Mouse (Mus musculus): ENCODE results near the gene Glrp1. TPM values are rescaled to one million over a fixed set of nuclear protein-coding genes. Genes with fewer than 3 reads are reported as not detected.
A peak's percentile ranks its signal among the peaks of the same experiment; 100 is the strongest.

Gene Glrp1
- polyA plus RNA-seq, 1 experiment = 0.38 TPM

DNA sequence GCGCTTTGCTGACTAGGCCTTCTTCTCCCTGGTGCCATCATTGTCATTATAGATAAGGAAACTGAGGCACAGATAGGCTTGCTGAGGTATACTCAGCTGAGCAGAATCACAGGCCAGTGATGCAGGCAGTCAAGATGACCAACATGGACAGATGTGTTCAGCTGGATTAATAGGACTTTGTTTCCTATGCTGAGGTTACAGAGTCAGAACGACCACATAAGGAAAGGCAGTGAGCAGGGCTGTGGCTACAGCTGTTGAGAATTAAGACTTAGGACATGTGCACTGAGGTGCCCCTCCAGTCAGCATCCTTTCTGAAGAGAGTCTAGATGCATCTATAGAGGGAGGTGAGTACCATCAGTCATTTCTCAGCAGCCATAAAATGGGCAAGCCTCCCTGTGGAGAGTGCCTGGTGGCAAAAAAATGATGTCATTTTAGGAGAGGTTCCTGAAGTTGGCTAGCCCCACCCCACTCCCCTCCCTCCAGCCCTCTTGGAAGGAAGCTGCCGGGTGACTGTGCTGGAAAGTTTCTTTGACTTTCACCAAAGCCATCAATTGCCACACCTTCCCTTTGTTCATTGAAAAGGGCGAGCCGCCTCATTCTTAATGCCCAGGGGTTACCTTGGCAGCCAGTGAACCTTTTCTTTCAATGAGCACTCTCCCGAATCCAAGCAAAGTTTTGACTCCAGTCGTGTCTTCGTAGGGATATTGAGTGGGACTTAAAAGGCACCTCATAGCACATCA, 43.4 kb downstream of the Glrp1 start:
- no peak overlapping the region for H3K4me3 ChIP-seq (ENCODE audit: insufficient read depth, low read length)
- H3K27ac ChIP-seq (ENCODE audit: insufficient read depth, low read depth, low read length) = no peak overlapping the region
- no peaks in the 10 kb centered on the region for H3K4me1 ChIP-seq (ENCODE audit: control insufficient read depth, insufficient read depth, low read length)
- TF ChIP-seq CTCF (IDR thresholded peaks at IDR 0.05; ENCODE audit: low read depth, low read length) = no peak
- TF ChIP-seq POLR2A (IDR thresholded peaks at IDR 0.05; ENCODE audit: borderline replicate concordance, low read depth, low read length) = no peak

DNA sequence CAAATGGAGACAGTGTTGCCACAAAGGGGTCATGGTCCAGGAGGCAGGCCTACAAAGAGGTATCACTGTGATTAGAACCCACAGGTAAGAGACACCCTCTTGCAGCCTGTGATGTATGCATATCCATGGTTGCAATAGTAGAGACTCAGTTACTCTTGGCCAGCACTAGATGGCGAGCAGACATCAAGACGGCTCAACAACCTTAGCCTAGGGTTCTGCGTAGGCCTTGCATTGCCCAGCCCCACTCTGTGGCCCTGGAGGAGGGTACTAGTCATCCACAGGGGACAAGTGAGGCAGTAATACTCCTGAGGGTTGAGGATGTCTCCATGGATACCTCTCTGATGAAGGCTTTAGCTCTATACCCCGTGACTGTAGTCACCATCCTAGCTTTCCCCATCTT, 44.1 kb downstream of the Glrp1 start:
- H3K27ac ChIP-seq (ENCODE audit: insufficient read depth, low read depth, low read length) = no peak overlapping the region
- no peak overlapping the region for H3K4me3 ChIP-seq (ENCODE audit: insufficient read depth, low read length)
- TF ChIP-seq POLR2A (IDR thresholded peaks at IDR 0.05; ENCODE audit: borderline replicate concordance, low read depth, low read length) (no peak), CTCF (IDR thresholded peaks at IDR 0.05; ENCODE audit: low read depth, low read length) (no peak)
- H3K4me1 ChIP-seq (ENCODE audit: control insufficient read depth, insufficient read depth, low read length) = no peaks in the 10 kb centered on the region

DNA sequence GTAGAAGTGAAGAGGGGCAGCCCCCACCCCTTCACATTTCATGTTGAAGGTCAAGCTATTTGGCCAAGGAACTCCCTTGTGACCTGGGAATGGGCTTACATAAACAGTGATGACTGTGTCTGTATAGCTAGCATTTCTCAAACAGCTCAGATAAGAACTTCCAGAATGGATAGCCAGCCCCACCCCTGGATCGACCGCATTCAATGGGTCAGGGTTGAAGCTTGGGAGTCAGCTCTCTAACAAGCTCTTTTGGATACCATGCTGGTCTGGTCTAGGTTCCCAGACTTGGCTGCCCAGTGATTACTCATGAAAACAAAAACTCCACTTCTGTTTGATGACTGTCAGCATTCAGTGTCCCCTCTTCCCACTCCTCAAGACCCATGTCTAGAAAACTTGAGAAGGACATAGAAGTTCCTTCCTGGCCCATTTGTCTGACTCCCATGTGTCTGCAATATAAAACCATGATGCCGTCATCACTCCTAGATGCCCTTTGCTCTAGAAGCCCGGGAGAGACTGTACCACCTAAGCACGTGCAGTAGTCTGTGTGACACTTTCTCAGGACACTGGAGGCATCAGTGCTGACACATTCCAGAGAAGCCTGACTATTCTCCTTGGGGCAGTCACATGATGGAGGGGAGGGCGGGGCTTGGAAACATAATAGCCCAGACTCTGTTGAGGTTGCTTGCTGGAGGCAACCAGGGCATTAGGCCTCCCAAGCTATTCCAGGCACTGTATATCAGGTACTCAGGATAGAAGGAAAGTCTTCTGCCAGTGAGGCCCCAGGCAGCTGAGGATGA, 45.6 kb downstream of the Glrp1 start:
- H3K4me3 ChIP-seq (ENCODE audit: insufficient read depth, low read length) = no peak overlapping the region
- H3K27ac ChIP-seq (ENCODE audit: insufficient read depth, low read depth, low read length) = no peak overlapping the region
- H3K4me1 ChIP-seq (ENCODE audit: control insufficient read depth, insufficient read depth, low read length) = no peaks in the 10 kb centered on the region
- TF ChIP-seq POLR2A (IDR thresholded peaks at IDR 0.05; ENCODE audit: borderline replicate concordance, low read depth, low read length) (no peak), CTCF (IDR thresholded peaks at IDR 0.05; ENCODE audit: low read depth, low read length) (no peak)

DNA sequence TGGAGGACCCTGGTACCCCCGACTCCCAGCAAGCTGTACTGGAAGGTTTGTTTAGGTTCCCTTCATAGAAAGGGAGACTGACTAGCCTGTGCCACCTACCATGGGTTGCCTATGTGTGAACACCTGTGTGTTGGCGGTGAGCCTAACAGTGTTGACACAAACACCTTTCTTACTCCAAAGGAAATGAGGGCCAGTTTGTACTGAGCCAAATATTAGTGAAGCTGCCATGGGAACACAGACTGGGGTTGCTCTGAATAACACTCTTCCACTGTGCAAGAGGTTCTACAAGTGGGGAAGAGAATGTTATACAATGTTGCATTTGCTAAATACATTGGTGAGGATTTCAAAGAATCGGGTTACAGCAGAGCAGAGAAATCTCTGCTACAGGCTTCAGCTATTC, 46.6 kb downstream of the Glrp1 start:
- Histone ChIP-seq H3K27ac (ENCODE audit: insufficient read depth, low read depth, low read length) (no peak overlapping the region), H3K4me3 (ENCODE audit: insufficient read depth, low read length) (no peak overlapping the region), H3K4me1 (ENCODE audit: control insufficient read depth, insufficient read depth, low read length) (no peaks in the 10 kb centered on the region)
- no peak for TF ChIP-seq CTCF (IDR thresholded peaks at IDR 0.05; ENCODE audit: low read depth, low read length)

DNA sequence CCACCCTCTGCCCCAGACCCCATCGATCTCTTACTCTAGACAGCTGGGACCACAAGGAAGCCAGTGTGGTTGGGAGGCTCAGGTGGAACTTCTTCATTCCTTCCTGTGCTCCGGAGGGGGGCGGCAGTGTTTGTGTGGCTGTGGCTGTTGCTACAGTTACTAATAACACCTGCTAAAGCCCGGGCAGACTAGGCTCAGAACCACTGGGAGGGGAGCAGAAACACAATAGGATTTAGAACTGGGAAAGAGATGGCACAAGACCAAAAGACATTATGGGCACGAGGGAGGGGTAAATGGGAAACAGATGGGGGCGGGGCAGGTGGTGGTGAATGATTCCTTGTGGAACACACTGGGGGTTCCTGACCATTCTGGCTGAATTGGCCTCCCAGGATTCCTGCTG, 47.4 kb downstream of the Glrp1 start:
- TF ChIP-seq POLR2A (IDR thresholded peaks at IDR 0.05; ENCODE audit: borderline replicate concordance, low read depth, low read length) = no peak
- TF ChIP-seq CTCF (IDR thresholded peaks at IDR 0.05; ENCODE audit: low read depth, low read length) = no peak
- H3K4me1 ChIP-seq (ENCODE audit: control insufficient read depth, insufficient read depth, low read length) = no peaks in the 10 kb centered on the region
- H3K27ac ChIP-seq (ENCODE audit: insufficient read depth, low read depth, low read length) = no peak overlapping the region
- H3K4me3 ChIP-seq (ENCODE audit: insufficient read depth, low read length) = no peak overlapping the region

DNA sequence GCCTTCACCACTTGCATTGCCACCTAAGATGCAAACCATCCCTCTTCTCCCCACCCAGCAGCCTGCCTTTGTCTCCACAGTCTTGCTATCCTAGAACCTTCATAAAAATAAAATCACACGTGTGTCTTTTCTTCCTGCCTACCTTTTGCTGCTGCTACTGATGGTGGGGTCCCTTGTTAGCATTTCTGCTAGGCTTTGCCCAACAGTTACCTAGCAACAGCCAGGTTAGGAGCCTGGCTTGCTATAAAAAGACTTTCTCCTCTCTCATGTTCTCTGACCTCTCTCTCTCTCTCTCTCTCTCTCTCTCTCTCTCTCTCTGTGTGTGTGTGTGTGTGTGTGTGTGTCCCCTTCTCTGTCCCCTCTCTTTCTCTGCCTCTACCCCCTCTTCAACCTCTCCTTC, 48.8 kb downstream of the Glrp1 start:
- no peak overlapping the region for H3K27ac ChIP-seq (ENCODE audit: insufficient read depth, low read depth, low read length)
- H3K4me3 ChIP-seq (ENCODE audit: insufficient read depth, low read length) = no peak overlapping the region
- TF ChIP-seq POLR2A (IDR thresholded peaks at IDR 0.05; ENCODE audit: borderline replicate concordance, low read depth, low read length) (no peak), CTCF (IDR thresholded peaks at IDR 0.05; ENCODE audit: low read depth, low read length) (no peak)
- no peaks in the 10 kb centered on the region for H3K4me1 ChIP-seq (ENCODE audit: control insufficient read depth, insufficient read depth, low read length)

DNA sequence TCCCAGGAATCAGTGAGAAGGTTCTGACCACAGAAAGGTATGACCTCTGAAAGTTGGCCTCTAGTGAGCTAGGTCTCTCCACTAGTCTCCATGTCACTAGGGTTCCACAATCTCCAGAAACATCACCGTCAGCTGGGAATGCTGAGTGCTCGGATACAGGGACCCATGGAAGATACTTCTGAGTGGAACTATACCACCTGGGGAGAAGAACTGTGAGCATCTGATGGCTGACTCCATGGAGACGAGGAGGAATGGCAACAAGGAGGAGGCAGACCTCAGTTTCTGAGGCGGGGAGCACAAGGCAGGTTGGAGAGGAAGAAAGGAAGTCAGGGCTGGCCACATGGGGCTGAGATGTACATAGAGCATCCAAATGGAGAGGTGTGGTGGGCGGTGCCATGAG, 50.2 kb downstream of the Glrp1 start:
- Histone ChIP-seq H3K4me3 (ENCODE audit: insufficient read depth, low read length) (no peak overlapping the region), H3K4me1 (ENCODE audit: control insufficient read depth, insufficient read depth, low read length) (no peaks in the 10 kb centered on the region), H3K27ac (ENCODE audit: insufficient read depth, low read depth, low read length) (no peak overlapping the region)
- TF ChIP-seq CTCF (IDR thresholded peaks at IDR 0.05; ENCODE audit: low read depth, low read length) (no peak), POLR2A (IDR thresholded peaks at IDR 0.05; ENCODE audit: borderline replicate concordance, low read depth, low read length) (no peak)

DNA sequence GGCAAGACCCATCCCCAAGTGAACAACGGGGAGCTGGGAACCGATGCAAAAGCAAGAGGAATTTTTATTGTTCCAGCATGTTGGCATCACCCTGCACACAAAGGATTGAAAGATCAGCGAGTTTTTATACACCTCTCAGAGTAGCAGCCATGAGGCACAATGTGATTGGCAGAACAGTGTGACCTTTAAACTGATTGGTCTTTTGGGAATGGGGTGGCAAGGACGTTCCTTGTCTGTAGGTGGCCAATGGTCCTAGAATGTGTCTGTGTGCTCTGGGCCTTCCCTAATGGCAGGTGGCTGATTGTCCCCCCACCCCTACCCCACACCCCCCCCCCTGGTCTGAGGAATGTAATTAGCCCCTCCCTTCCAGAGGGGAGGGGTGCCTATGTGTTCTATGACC, 50.7 kb downstream of the Glrp1 start:
- H3K4me1 ChIP-seq (ENCODE audit: control insufficient read depth, insufficient read depth, low read length) = no peaks in the 10 kb centered on the region
- no peak overlapping the region for H3K4me3 ChIP-seq (ENCODE audit: insufficient read depth, low read length)
- TF ChIP-seq POLR2A (IDR thresholded peaks at IDR 0.05; ENCODE audit: borderline replicate concordance, low read depth, low read length) = no peak
- no peak for TF ChIP-seq CTCF (IDR thresholded peaks at IDR 0.05; ENCODE audit: low read depth, low read length)
- no peak overlapping the region for H3K27ac ChIP-seq (ENCODE audit: insufficient read depth, low read depth, low read length)

DNA sequence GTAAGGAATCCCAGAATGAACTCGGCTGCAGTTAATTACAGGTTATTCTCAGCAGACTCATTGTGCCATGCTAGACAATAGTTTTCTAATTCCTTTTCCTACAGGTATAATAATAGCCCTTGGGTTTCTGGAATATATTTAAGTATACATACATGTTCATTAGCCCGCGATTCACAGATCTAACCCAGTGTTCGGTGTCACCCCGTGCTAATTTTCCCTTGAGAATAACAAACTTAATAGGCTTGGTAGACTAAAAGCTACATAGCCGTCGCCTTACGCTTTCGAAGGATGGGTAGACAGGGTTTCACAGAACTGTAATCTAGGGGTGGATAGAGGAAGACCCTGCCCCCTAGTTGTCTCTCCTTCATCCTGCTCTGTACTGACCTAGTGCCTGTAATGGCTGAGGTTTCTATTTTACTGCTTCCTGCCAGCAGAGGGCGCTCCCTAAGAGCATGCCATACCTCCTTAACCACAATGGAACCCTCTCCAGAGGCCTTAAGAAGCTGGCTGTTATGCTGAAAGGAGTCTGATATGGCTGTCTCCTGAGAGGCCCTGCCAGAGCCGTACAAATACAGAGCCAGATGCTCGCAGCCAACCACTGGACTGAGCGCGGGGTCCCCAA, 53.3 kb downstream of the Glrp1 start:
- no peaks in the 10 kb centered on the region for H3K4me1 ChIP-seq (ENCODE audit: control insufficient read depth, insufficient read depth, low read length)
- no peak overlapping the region for H3K4me3 ChIP-seq (ENCODE audit: insufficient read depth, low read length)
- H3K27ac ChIP-seq (ENCODE audit: insufficient read depth, low read depth, low read length) = no peak overlapping the region
- TF ChIP-seq CTCF (IDR thresholded peaks at IDR 0.05; ENCODE audit: low read depth, low read length) = peak; percentile 51; the same call in 1 of the 2 replicates
- TF ChIP-seq POLR2A (IDR thresholded peaks at IDR 0.05; ENCODE audit: borderline replicate concordance, low read depth, low read length) = no peak

DNA sequence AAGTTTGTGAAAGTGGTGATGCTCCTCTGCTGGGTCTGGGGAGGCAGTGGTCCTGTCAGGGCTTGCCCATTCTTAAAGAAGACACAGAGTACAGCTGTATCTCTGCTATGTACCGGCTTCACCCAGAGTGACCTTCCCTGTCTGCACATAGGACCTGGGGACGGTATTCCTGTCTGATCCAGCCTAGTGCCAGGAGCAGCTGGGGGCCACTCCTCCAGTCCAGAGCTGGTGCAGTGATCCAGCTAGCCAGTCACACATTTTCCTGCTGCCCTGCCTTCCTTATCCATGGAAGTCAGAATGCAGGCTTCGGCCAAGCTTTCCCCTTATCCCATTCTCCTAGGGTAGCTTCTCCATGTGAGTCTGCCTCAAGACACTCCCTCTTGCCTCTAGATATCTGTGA, 54.1 kb downstream of the Glrp1 start:
- Histone ChIP-seq H3K4me3 (ENCODE audit: insufficient read depth, low read length) (no peak overlapping the region), H3K27ac (ENCODE audit: insufficient read depth, low read depth, low read length) (no peak overlapping the region), H3K4me1 (ENCODE audit: control insufficient read depth, insufficient read depth, low read length) (no peaks in the 10 kb centered on the region)
- no peak for TF ChIP-seq POLR2A (IDR thresholded peaks at IDR 0.05; ENCODE audit: borderline replicate concordance, low read depth, low read length)
- no peak for TF ChIP-seq CTCF (IDR thresholded peaks at IDR 0.05; ENCODE audit: low read depth, low read length)

All from bone marrow macrophage, adult 2 months (primary cell).